Mouse (Mus musculus) bone marrow, adult 2 months (tissue): ENCODE results near the gene Atg5. TPM values are rescaled to one million over a fixed set of nuclear protein-coding genes. Genes with fewer than 3 reads are reported as not detected.

ENCODE experiments used
- H3K27ac ChIP-seq: fragments of 200-500 bp; 2 replicates; pipeline ENCODE4 v1.5.1; 2012; ENCODE audit warnings: low read depth, mild to moderate bottlenecking, control low read depth, inconsistent platforms, low read length; ENCODE audit not compliant: control insufficient read depth, poor library complexity, insufficient read depth
- H3K4me1 ChIP-seq: fragments of 200-500 bp; 2 replicates; pipeline ENCODE4 v1.6.1; 2011; ENCODE audit warnings: low read length; ENCODE audit not compliant: control insufficient read depth, insufficient read depth
- H3K4me3 ChIP-seq: fragments of 200-500 bp; replicated peaks from 2 replicates; pipeline ENCODE3; 2011; ENCODE audit warnings: mild to moderate bottlenecking, low read depth, low read length, control low read depth; ENCODE audit not compliant: control insufficient read depth
- CTCF ChIP-seq: fragments of 200-500 bp; IDR thresholded peaks from 2 replicates; pipeline ENCODE4 v1.5.1; 2011; ENCODE audit warnings: low read length, control low read depth; ENCODE audit not compliant: control insufficient read depth, insufficient read depth
- POLR2A ChIP-seq: fragments of 200-500 bp; IDR thresholded peaks from 2 replicates; pipeline ENCODE4 v1.6.1; 2011; ENCODE audit warnings: low read depth, mild to moderate bottlenecking, control low read depth, low read length, borderline replicate concordance; ENCODE audit not compliant: control insufficient read depth
- WGBS: fragments of 180-500 bp; shearing (Covaris S2); methylation state at CpG from one replicate; pipeline ENCODE4 v1.1.7; 2018; 5-methylcytosine and 5-hydroxymethylcytosine counted together
- polyA plus RNA-seq: library from polyadenylated mRNA; stranded (reverse); fragments of >200 nt; gene quantifications from 2 replicates; pipeline ENCODE4 v1.2.4, GENCODE M21; 2011; ENCODE audit warnings: low replicate concordance; ENCODE audit not compliant: missing spikeins, insufficient read depth, insufficient read length

Gene Atg5
- polyA plus RNA-seq, 1 experiment, result 10.7 TPM

GRCm38 (mm10) chr10:44367043-44367442 lies 98.9 kb downstream of the Atg5 start:
- H3K4me1 ChIP-seq, result no peaks in the 10 kb centered on the region
- TF ChIP-seq CTCF (no peak), POLR2A (no peak)
- 81% methylated on average over 12 of the region's 12 CpGs for WGBS
- H3K27ac ChIP-seq, result no peak overlapping the region
- no peak overlapping the region for H3K4me3 ChIP-seq

DNA sequence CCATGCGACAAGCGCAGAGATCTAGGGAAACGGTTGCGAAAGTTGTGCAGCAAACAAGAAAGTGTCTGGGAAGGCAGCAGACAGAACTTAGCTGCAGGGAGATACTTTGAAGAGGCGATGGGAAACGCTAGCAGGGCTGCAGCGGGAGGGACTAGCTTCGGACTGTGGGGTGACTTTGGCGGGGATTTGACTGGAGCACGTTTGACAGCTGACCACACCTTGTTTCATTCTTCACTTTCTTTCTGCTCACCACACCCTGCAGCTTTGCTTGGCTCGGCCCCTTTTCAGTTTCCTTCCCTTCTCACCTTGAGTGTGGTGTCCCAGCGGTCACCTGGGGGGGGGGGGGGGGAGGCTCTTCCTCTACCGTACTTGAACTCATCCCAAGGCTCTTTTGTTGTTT lies 100.4 kb downstream of the Atg5 start:
- Histone ChIP-seq H3K27ac (no peak overlapping the region), H3K4me3 (no peak overlapping the region), H3K4me1 (no peaks in the 10 kb centered on the region)
- TF ChIP-seq POLR2A (no peak), CTCF (no peak)
- 73% methylated on average over 13 of the region's 13 CpGs for WGBS

GRCm38 (mm10) chr10:44370666-44371065 lies 102.5 kb downstream of the Atg5 start:
- 81% methylated on average over 6 of the region's 6 CpGs for WGBS
- no peak for TF ChIP-seq POLR2A
- TF ChIP-seq CTCF, result no peak
- H3K4me1 ChIP-seq, result no peaks in the 10 kb centered on the region; the same call in 1 of the 2 replicates
- H3K4me3 ChIP-seq, result no peak overlapping the region
- no peak overlapping the region for H3K27ac ChIP-seq

DNA sequence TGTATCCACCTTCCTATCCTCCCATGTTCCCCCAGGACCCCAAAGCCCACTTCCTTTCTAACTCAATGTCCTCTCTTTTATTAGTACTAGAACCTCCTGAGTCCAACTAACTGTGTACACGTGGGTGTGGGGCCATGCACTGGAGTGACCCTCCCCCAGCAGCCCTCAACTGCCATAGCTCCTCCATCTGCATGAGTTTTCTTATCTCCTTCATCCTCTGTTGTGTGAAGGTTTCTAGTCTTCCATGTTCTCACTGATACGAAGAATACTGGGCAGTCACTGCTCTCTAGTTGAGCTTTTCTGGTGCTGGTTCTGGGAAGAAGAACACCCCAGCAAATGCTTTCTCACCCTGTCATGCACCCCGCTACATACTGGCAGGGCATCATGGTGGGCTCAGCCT lies 104.1 kb downstream of the Atg5 start:
- 58% methylated on average over 3 of the region's 3 CpGs for WGBS
- no peak overlapping the region for H3K4me3 ChIP-seq
- H3K27ac ChIP-seq, result no peak overlapping the region
- TF ChIP-seq CTCF, result no peak
- TF ChIP-seq POLR2A, result no peak
- no peaks in the 10 kb centered on the region; the same call in 1 of the 2 replicates for H3K4me1 ChIP-seq

GRCm38 (mm10) chr10:44374678-44375077 lies 106.5 kb downstream of the Atg5 start:
- Histone ChIP-seq H3K27ac (no peak overlapping the region), H3K4me3 (no peak overlapping the region), H3K4me1 (no peaks in the 10 kb centered on the region; the same call in 1 of the 2 replicates)
- 55% methylated on average over 2 of the region's 2 CpGs for WGBS
- TF ChIP-seq CTCF, result no peak
- TF ChIP-seq POLR2A, result no peak

DNA sequence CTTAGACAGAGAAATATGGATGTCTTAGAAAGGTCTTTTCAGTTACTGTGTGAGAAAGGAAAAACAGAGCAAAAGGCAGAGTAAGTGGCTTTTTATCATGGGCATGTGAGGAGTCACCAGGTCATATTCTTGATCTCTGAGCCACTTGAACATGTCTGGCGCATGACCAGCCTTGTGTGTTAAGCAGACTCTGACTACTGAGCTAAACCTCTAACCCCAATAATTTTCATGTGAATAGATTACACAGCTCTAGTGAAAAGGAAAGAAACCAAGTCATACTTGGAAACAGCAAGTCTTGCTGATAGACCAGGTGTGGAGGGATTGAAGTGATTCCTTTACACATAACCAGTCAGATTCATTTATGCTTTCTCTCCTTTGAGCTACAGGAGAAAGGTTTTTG lies 107.3 kb downstream of the Atg5 start:
- H3K27ac ChIP-seq, result no peak overlapping the region
- TF ChIP-seq CTCF (no peak), POLR2A (no peak)
- H3K4me1 ChIP-seq, result peaks cover 1% of the 10 kb centered on the region
- no peak overlapping the region for H3K4me3 ChIP-seq
- 79% methylated on average over 1 of the region's 1 CpGs for WGBS

DNA sequence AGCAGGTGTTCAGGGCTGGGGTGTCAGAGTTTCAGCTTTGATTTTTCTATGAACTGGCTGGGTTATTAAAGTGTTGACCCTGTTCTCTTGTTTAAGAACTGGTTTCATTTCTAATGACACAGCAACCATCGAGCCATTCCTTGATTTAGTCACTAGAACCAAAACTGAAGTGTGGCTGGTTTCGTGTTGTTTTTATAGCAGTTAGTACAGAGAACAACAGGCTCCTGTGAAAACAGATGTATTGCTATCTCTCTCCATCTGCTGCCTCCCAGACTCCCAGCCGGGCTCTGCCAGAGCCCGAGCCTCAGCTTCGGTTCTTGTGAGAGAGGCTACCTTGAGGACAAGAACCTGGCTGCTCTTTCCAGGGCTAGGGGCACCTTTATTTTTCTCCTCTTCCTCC lies 109.7 kb downstream of the Atg5 start:
- Histone ChIP-seq H3K27ac (no peak overlapping the region), H3K4me1 (peaks cover 4% of the 10 kb centered on the region), H3K4me3 (no peak overlapping the region)
- TF ChIP-seq CTCF (no peak), POLR2A (no peak)
- 73% methylated on average over 5 of the region's 5 CpGs for WGBS

DNA sequence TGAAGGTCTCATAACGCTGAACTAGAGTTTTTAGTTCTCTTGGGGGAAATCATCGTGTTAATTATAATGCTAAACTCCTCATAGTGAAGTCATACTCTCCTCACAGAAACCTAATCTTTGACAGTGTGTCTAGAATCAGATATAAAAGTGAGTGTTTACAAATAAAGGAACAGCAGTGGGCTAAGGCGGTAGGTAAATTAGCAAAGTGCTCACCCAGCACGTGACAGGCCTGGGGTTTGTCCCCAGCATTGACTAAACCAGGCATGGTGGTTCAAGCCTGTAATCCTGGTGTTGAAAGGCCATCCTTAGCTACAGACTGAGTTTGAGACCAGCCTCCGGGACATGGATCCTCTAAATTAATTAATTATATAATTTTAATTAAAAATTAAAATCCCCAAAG lies 110.2 kb downstream of the Atg5 start:
- Histone ChIP-seq H3K4me3 (no peak overlapping the region), H3K4me1 (peaks cover 4% of the 10 kb centered on the region), H3K27ac (no peak overlapping the region)
- WGBS, result 88% methylated on average over 5 of the region's 5 CpGs
- TF ChIP-seq POLR2A (no peak), CTCF (no peak)
